Mouse (Mus musculus) myocyte (in vitro differentiated cells): ENCODE results near the gene Utf1.

Experiments
- CEBPB ChIP-seq: IDR thresholded peaks from 2 replicates; pipeline ENCODE4 v1.6.1; 2011; ENCODE audit warnings: mild to moderate bottlenecking, moderate library complexity; ENCODE audit not compliant: poor library complexity, insufficient read depth, severe bottlenecking
- E2F4 ChIP-seq: IDR thresholded peaks from one replicate; pipeline ENCODE4 v1.6.1; 2011; ENCODE audit warnings: mild to moderate bottlenecking, control low read depth, moderate library complexity; ENCODE audit not compliant: insufficient read depth
- MYOD1 ChIP-seq, 3 experiments: IDR thresholded peaks; one replicate each; pipeline ENCODE4 v1.6.1; 2011; ENCODE audit warnings: control low read depth in 2 of 3, low read depth in 2 of 3, mild to moderate bottlenecking in 2 of 3, moderate library complexity in 1 of 3; ENCODE audit not compliant: insufficient read length in 2 of 3, control insufficient read depth in 1 of 3
- MYOG ChIP-seq, 3 experiments: IDR thresholded peaks; one replicate each; pipeline ENCODE4 v1.6.1; 2011; ENCODE audit warnings: control low read depth in 2 of 3, low read depth in 2 of 3, mild to moderate bottlenecking in 2 of 3; ENCODE audit not compliant: insufficient read length in 2 of 3, control insufficient read depth in 1 of 3, insufficient read depth in 1 of 3
- POLR2A ChIP-seq: IDR thresholded peaks from one replicate; pipeline ENCODE4 v1.6.1; 2011; ENCODE audit warnings: low read depth, mild to moderate bottlenecking, control low read depth, moderate library complexity; ENCODE audit not compliant: insufficient read length
- TCF12 ChIP-seq: IDR thresholded peaks from one replicate; pipeline ENCODE4 v1.6.1; 2011; ENCODE audit warnings: mild to moderate bottlenecking, control low read depth; ENCODE audit not compliant: poor library complexity, insufficient read depth, severe bottlenecking

DNA sequence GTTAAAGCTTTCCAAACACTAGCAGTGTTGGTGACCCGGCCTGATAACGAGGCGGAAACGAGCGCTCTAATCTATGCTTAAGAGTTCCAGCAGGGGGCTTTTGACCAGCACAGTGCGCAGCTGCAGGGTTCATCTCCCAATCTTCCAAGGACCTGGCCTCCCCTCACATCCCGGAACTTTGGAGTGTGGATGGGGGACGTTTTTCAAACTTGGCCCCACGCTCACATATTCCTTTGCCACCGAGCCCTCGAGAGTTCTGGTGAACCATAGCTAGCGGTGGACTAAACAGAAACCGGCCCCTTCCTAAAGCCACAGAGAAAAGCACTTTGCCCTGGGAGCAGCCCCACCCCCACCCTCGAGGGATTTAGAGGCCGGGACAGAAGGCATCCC is 6.3 kb downstream of the Utf1 start:
- TF ChIP-seq POLR2A (no peak), MYOG (IDR thresholded peaks at IDR 0.05; ENCODE audit: control insufficient read depth in 1 of 3, insufficient read depth in 1 of 3, insufficient read length in 2 of 3, low read depth in 2 of 3) (no peak), E2F4 (no peak), TCF12 (no peak), CEBPB (no peak), MYOD1 (IDR thresholded peaks at IDR 0.05; ENCODE audit: control insufficient read depth in 1 of 3, insufficient read length in 2 of 3, low read depth in 2 of 3) (no peak)
